Mouse (Mus musculus): ENCODE results near the gene Nit1. TPM values are rescaled to one million over a fixed set of nuclear protein-coding genes. Genes with fewer than 3 reads are reported as not detected.

The Nit1 gene
- polyA plus RNA-seq, 1 experiment from 2014 or later: 37.1 TPM

DNA sequence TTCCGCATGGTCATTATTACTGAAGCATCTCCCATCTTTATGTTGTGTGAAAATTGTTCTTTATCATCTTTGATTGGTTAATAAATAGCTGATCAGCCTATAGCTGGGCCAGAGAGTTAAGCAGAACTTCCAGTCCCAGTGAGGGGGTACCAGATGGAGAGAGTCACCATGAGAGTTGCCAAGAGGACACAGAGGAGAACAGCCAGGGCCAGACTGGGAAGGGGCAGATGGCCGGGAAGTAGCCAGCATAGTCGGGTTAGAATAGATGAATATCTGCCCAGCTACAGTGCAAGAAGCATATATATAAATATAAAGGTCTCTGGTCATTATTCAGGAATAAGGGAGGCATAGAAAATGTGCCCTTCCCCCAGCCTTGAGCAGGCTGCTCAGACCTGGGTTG, 47.2 kb downstream of the Nit1 start:
- H3K4me1 ChIP-seq (ENCODE audit: control insufficient read depth, insufficient read depth, low read length): peaks cover 6% of the 10 kb centered on the region; the same call in 1 of the 2 replicates
- H3K27me3 ChIP-seq (ENCODE audit: control insufficient read depth, insufficient read depth, low read length): no peaks in the 10 kb centered on the region
- no peak overlapping the region for H3K4me2 ChIP-seq (replicated peaks; ENCODE audit: low read depth, low read length)
- H3K9me3 ChIP-seq (ENCODE audit: control insufficient read depth, low read depth, low read length): no peaks in the 10 kb centered on the region
- no peak overlapping the region for H3K4me3 ChIP-seq (ENCODE audit: low read depth, low read length)
- 53% methylated on average over 3 of the region's 3 CpGs for WGBS
- H3K9ac ChIP-seq (replicated peaks; ENCODE audit: low read depth, low read length): no peak overlapping the region
- H3K27ac ChIP-seq (ENCODE audit: low read length): no peak overlapping the region
- no peaks in the 10 kb centered on the region for H3K36me3 ChIP-seq (ENCODE audit: control insufficient read depth, insufficient read depth, low read length)
- no peak for ATAC-seq (ENCODE audit: insufficient number of reproducible peaks, insufficient read depth, low FRiP score, low read depth)

GRCm38 (mm10) chr1:171295063-171295402, 50.4 kb downstream of the Nit1 start:
- no peaks in the 10 kb centered on the region for H3K9me3 ChIP-seq (ENCODE audit: control insufficient read depth, low read depth, low read length)
- H3K27ac ChIP-seq (ENCODE audit: low read length): peak overlapping the region; percentile 95
- peaks cover 1% of the 10 kb centered on the region; the same call in 1 of the 2 replicates for H3K36me3 ChIP-seq (ENCODE audit: control insufficient read depth, insufficient read depth, low read length)
- WGBS: 13% methylated on average over 3 of the region's 3 CpGs
- no peaks in the 10 kb centered on the region for H3K27me3 ChIP-seq (ENCODE audit: control insufficient read depth, insufficient read depth, low read length)
- H3K4me2 ChIP-seq (replicated peaks; ENCODE audit: low read depth, low read length): peak overlapping the region; percentile 38
- peaks cover 7% of the 10 kb centered on the region; the same call in 1 of the 2 replicates for H3K4me1 ChIP-seq (ENCODE audit: control insufficient read depth, insufficient read depth, low read length)
- peak overlapping the region; percentile 63 for H3K4me3 ChIP-seq (ENCODE audit: low read depth, low read length)
- no peak for ATAC-seq (ENCODE audit: insufficient number of reproducible peaks, insufficient read depth, low FRiP score, low read depth)
- H3K9ac ChIP-seq (replicated peaks; ENCODE audit: low read depth, low read length): 0 out of 2 replicates have a peak overlapping the region, but pooled peaks have one; percentile 68

DNA sequence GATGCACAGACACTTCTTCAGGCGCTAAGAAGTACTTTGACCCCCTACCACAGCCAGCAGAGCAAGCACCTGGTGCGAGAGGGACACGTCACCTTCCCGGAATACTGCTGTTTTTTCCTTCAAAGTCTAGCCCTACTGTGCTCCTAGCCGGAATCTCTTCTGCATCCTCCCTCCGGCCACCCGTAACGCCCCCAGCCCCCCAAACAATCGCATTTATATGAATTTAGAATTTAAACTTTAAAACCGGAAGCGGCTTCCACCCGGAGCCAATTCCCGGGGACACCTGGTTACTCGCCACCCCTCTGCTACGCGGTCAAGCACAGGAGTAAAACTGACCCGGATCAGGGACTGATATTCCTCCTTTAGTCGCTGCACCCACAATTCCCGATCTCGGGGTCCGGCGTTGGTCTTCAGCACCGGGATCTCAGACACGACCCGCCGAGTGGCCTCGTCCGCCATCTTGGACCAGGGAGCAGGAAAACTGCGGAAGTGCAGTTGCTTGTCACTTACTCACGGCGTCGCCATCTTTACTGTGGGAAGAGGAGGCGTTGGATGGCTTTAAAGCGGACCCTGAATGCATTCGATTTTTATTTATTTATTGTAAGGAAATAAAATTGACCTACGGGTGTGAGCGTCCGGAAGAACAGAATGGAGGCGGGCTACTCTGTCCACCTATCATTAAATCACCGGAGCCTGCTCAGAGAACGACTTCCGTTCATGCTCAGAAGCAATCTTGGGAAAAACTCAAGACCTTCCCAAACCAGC, 51.0 kb downstream of the Nit1 start, which contains the start of gene Ufc1:
Ufc1 (minus strand) TSS at position 727 of the 765 bp plus-strand sequence.
- Histone ChIP-seq H3K4me1 (ENCODE audit: control insufficient read depth, insufficient read depth, low read length) (peaks cover 7% of the 10 kb centered on the region; the same call in 1 of the 2 replicates), H3K27me3 (ENCODE audit: control insufficient read depth, insufficient read depth, low read length) (no peaks in the 10 kb centered on the region), H3K9me3 (ENCODE audit: control insufficient read depth, low read depth, low read length) (no peaks in the 10 kb centered on the region), H3K4me3 (ENCODE audit: low read depth, low read length) (peak within 1 kb of the TSS; percentile 63), H3K27ac (ENCODE audit: low read length) (peak within 1 kb of the TSS; percentile 95), H3K4me2 (replicated peaks; ENCODE audit: low read depth, low read length) (peak within 1 kb of the TSS; percentile 82), H3K9ac (replicated peaks; ENCODE audit: low read depth, low read length) (peak within 1 kb of the TSS; percentile 68), H3K36me3 (ENCODE audit: control insufficient read depth, insufficient read depth, low read length) (peaks cover 6% of the 10 kb centered on the region)
- under 1% methylated on average over 42 of the region's 42 CpGs for WGBS
- ATAC-seq (ENCODE audit: insufficient number of reproducible peaks, insufficient read depth, low FRiP score, low read depth): peak; percentile 86

DNA sequence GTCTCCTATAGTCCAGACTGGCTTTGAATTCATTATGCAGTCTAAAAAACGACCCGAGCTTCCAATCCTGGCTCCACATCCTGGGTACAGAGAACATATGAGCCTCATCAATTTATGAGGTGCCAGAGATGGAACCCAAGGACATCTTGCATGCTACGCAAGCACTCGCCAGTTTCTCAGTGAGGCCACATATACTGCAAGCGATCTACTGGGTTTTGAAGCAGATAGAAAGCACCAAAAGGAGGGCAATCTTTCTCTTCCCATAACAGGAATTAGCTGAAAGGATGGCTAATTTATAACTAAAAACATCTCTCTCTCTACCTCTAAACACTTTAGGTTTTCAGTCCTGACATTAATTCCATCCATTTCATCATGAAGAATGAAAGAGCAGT, 51.5 kb downstream of the Nit1 start:
- 39% methylated on average over 5 of the region's 5 CpGs for WGBS
- Histone ChIP-seq H3K4me2 (replicated peaks; ENCODE audit: low read depth, low read length) (peak overlapping the region; percentile 82), H3K27ac (ENCODE audit: low read length) (peak overlapping the region; percentile 95), H3K4me3 (ENCODE audit: low read depth, low read length) (peak overlapping the region; percentile 63), H3K27me3 (ENCODE audit: control insufficient read depth, insufficient read depth, low read length) (no peaks in the 10 kb centered on the region), H3K9ac (replicated peaks; ENCODE audit: low read depth, low read length) (peak overlapping the region; percentile 68), H3K9me3 (ENCODE audit: control insufficient read depth, low read depth, low read length) (no peaks in the 10 kb centered on the region), H3K4me1 (ENCODE audit: control insufficient read depth, insufficient read depth, low read length) (peaks cover 7% of the 10 kb centered on the region; the same call in 1 of the 2 replicates), H3K36me3 (ENCODE audit: control insufficient read depth, insufficient read depth, low read length) (peaks cover 12% of the 10 kb centered on the region)
- no peak for ATAC-seq (ENCODE audit: insufficient number of reproducible peaks, insufficient read depth, low FRiP score, low read depth)

DNA sequence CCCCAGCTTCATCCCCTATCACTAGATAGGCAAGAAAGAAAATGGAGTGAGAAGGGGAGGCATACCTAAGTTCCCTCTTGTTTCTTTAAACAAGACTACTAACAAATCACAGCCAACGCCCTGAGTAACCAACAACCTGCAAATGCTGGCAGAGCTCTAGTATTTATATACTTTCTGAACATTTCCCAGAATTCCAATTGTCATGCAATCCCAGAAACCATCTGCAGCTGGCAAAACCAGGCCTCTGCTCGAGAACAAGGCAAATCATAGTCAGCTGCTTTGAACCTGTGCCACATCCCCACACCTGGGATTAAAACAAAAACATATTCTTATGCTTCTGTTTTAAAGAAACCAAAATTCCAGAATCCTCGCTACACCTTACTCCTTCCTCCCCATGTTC, 52.1 kb downstream of the Nit1 start:
- Histone ChIP-seq H3K9me3 (ENCODE audit: control insufficient read depth, low read depth, low read length) (no peaks in the 10 kb centered on the region), H3K9ac (replicated peaks; ENCODE audit: low read depth, low read length) (peak overlapping the region; percentile 68; the same call in 1 of the 2 replicates), H3K4me1 (ENCODE audit: control insufficient read depth, insufficient read depth, low read length) (peaks cover 7% of the 10 kb centered on the region; the same call in 1 of the 2 replicates), H3K4me3 (ENCODE audit: low read depth, low read length) (peak overlapping the region; percentile 63), H3K27me3 (ENCODE audit: control insufficient read depth, insufficient read depth, low read length) (no peaks in the 10 kb centered on the region), H3K36me3 (ENCODE audit: control insufficient read depth, insufficient read depth, low read length) (peaks cover 17% of the 10 kb centered on the region), H3K27ac (ENCODE audit: low read length) (no peak overlapping the region), H3K4me2 (replicated peaks; ENCODE audit: low read depth, low read length) (peak overlapping the region; percentile 82)
- no peak for ATAC-seq (ENCODE audit: insufficient number of reproducible peaks, insufficient read depth, low FRiP score, low read depth)
- 81% methylated on average over 3 of the region's 3 CpGs for WGBS

- no peak overlapping the region; the same call in 1 of the 2 replicates for H3K9ac ChIP-seq (replicated peaks; ENCODE audit: low read depth, low read length)
These were observed 57.1 kb downstream of the Nit1 start for GRCm38 (mm10) chr1:171288328-171288727.

More at GRCm38 (mm10) chr1:171288328-171288727, 57.1 kb downstream of the Nit1 start:
- no peaks in the 10 kb centered on the region for H3K27me3 ChIP-seq (ENCODE audit: control insufficient read depth, insufficient read depth, low read length)
- peaks cover 15% of the 10 kb centered on the region for H3K4me1 ChIP-seq (ENCODE audit: control insufficient read depth, insufficient read depth, low read length)
- peak overlapping the region; percentile 48; the same call in 1 of the 2 replicates for H3K27ac ChIP-seq (ENCODE audit: low read length)
- peak overlapping the region; percentile 27 for H3K4me2 ChIP-seq (replicated peaks; ENCODE audit: low read depth, low read length)
- 0 out of 2 replicates have a peak overlapping the region, but pooled peaks have one; percentile 90 for H3K4me3 ChIP-seq (ENCODE audit: low read depth, low read length)
- WGBS: 57% methylated on average over 4 of the region's 4 CpGs
- no peak for ATAC-seq (ENCODE audit: insufficient number of reproducible peaks, insufficient read depth, low FRiP score, low read depth)
- H3K36me3 ChIP-seq (ENCODE audit: control insufficient read depth, insufficient read depth, low read length): peaks cover 40% of the 10 kb centered on the region
- no peaks in the 10 kb centered on the region for H3K9me3 ChIP-seq (ENCODE audit: control insufficient read depth, low read depth, low read length)

Other genes starting within 250 kb of the Nit1 start
- 2.6 and 2.8 TPM in 2 replicates for gene Cfap126, start 231.7 kb downstream of the Nit1 start, polyA plus RNA-seq (2014; fragmentation: Nextera tagmentation; extraction: Ambion mirVana)
- gene Sdhc, start 195.0 kb downstream of the Nit1 start, polyA plus RNA-seq (2014; fragmentation: Nextera tagmentation; extraction: Ambion mirVana): 297 and 311 TPM in 2 replicates
- gene Mpz, start 194.9 kb downstream of the Nit1 start, polyA plus RNA-seq (2014; fragmentation: Nextera tagmentation; extraction: Ambion mirVana): 1.9 and 2.0 TPM in 2 replicates
- gene Pcp4l1, start 149.4 kb downstream of the Nit1 start, polyA plus RNA-seq (2014; fragmentation: Nextera tagmentation; extraction: Ambion mirVana): 35.6 and 39.6 TPM in 2 replicates
- 0.17 and 0.30 TPM in 2 replicates for gene Nr1i3, start 131.7 kb downstream of the Nit1 start, polyA plus RNA-seq (2014; fragmentation: Nextera tagmentation; extraction: Ambion mirVana)
- gene Tomm40l, start 123.1 kb downstream of the Nit1 start, polyA plus RNA-seq (2014; fragmentation: Nextera tagmentation; extraction: Ambion mirVana): 25.0 and 28.2 TPM in 2 replicates
- gene Apoa2, start 120.6 kb downstream of the Nit1 start, polyA plus RNA-seq (2014; fragmentation: Nextera tagmentation; extraction: Ambion mirVana): 3.9 and 7.3 TPM in 2 replicates
- gene Fcer1g, start 111.3 kb downstream of the Nit1 start, polyA plus RNA-seq (2014; fragmentation: Nextera tagmentation; extraction: Ambion mirVana): 52.5 and 58.4 TPM in 2 replicates
- 5.3 and 6.3 TPM in 2 replicates for gene Adamts4, start 95.2 kb downstream of the Nit1 start, polyA plus RNA-seq (2014; fragmentation: Nextera tagmentation; extraction: Ambion mirVana)
- gene Ndufs2, start 94.3 kb downstream of the Nit1 start, polyA plus RNA-seq (2014; fragmentation: Nextera tagmentation; extraction: Ambion mirVana): 219 and 234 TPM in 2 replicates
- 81.1 and 87.0 TPM in 2 replicates for gene B4galt3, start 75.3 kb downstream of the Nit1 start, polyA plus RNA-seq (2014; fragmentation: Nextera tagmentation; extraction: Ambion mirVana)
- gene Ppox, start 64.5 kb downstream of the Nit1 start, polyA plus RNA-seq (2014; fragmentation: Nextera tagmentation; extraction: Ambion mirVana): 56.7 and 57.7 TPM in 2 replicates
- 68.8 and 70.6 TPM in 2 replicates for gene Usp21, start 57.7 kb downstream of the Nit1 start, polyA plus RNA-seq (2014; fragmentation: Nextera tagmentation; extraction: Ambion mirVana)
- 118 and 130 TPM in 2 replicates for gene Ufc1, start 50.6 kb downstream of the Nit1 start, polyA plus RNA-seq (2014; fragmentation: Nextera tagmentation; extraction: Ambion mirVana)
- 48.8 and 54.1 TPM in 2 replicates for gene Dedd, start 16.5 kb downstream of the Nit1 start, polyA plus RNA-seq (2014; fragmentation: Nextera tagmentation; extraction: Ambion mirVana)
- gene Pfdn2, start within 50 bp of the Nit1 start, polyA plus RNA-seq (2014; fragmentation: Nextera tagmentation; extraction: Ambion mirVana): 44.7 TPM in 2 replicates
- 1.5 and 1.6 TPM in 2 replicates for gene Klhdc9, start 15.2 kb upstream of the Nit1 start, polyA plus RNA-seq (2014; fragmentation: Nextera tagmentation; extraction: Ambion mirVana)
- gene Nectin4, start 24.5 kb upstream of the Nit1 start, polyA plus RNA-seq (2014; fragmentation: Nextera tagmentation; extraction: Ambion mirVana): 10.7 and 13.7 TPM in 2 replicates
- gene Arhgap30, start 43.3 kb upstream of the Nit1 start, polyA plus RNA-seq (2014; fragmentation: Nextera tagmentation; extraction: Ambion mirVana): 0.67 and 1.3 TPM in 2 replicates
- gene Usf1, start 65.7 kb upstream of the Nit1 start, polyA plus RNA-seq (2014; fragmentation: Nextera tagmentation; extraction: Ambion mirVana): 85.2 and 95.0 TPM in 2 replicates
- 3.0 and 3.1 TPM in 2 replicates for gene Tstd1, start 73.2 kb upstream of the Nit1 start, polyA plus RNA-seq (2014; fragmentation: Nextera tagmentation; extraction: Ambion mirVana)
- gene F11r, start 91.9 kb upstream of the Nit1 start, polyA plus RNA-seq (2014; fragmentation: Nextera tagmentation; extraction: Ambion mirVana): 119 and 127 TPM in 2 replicates
- gene Alyref2, start 157.8 kb upstream of the Nit1 start, polyA plus RNA-seq (2014; fragmentation: Nextera tagmentation; extraction: Ambion mirVana): 14.5 and 14.6 TPM in 2 replicates
- not detected in 2 replicates for gene Itln1, start 189.6 kb upstream of the Nit1 start, polyA plus RNA-seq (2014; fragmentation: Nextera tagmentation; extraction: Ambion mirVana)
- gene Cd244a, start 213.5 kb upstream of the Nit1 start, polyA plus RNA-seq (2014; fragmentation: Nextera tagmentation; extraction: Ambion mirVana): 0.21 and 0.26 TPM in 2 replicates